Mouse (Mus musculus) heart, adult 2 months (tissue): ENCODE results near the gene H2-Ob.

Experiments
- CTCF ChIP-seq: fragments of 200-600 bp; IDR thresholded peaks from 2 replicates; pipeline ENCODE4 v1.8.1; 2022; ENCODE audit warnings: antibody characterized with exemption, mild to moderate bottlenecking, moderate library complexity
- EP300 ChIP-seq: fragments of 200-500 bp; IDR thresholded peaks from 2 replicates; pipeline ENCODE4 v1.6.1; 2011; ENCODE audit warnings: low read depth, low read length, control low read depth; ENCODE audit not compliant: insufficient read depth
- POLR2A ChIP-seq: fragments of 200-500 bp; IDR thresholded peaks from 2 replicates; pipeline ENCODE4 v1.6.1; 2011; ENCODE audit warnings: mild to moderate bottlenecking, low read depth, low read length, control low read depth; ENCODE audit not compliant: insufficient read depth

- TF ChIP-seq POLR2A (no peak), CTCF (no peak), EP300 (no peak)
Measured at GRCm38 (mm10) chr17:34208421-34208820, 30.3 kb upstream of the H2-Ob start.
